Mouse (Mus musculus): Measurements from ENCODE around the gene Lfng. TPM values are rescaled to one million over a fixed set of nuclear protein-coding genes. Genes with fewer than 3 reads are reported as not detected.

Lfng gene
- polyA plus RNA-seq, 1 experiment from 2014 or later, result 15.4 TPM

- peaks cover 14% of the 10 kb centered on the region for H3K4me1 ChIP-seq (replicated peaks; ENCODE audit: control insufficient read depth, insufficient read depth, low read length)
- DNase-seq (ENCODE audit: low spot score), result no peak
- no peak overlapping the region for H3K4me2 ChIP-seq (ENCODE audit: low read length)
- no peaks in the 10 kb centered on the region for H3K9me3 ChIP-seq (ENCODE audit: control insufficient read depth, low read length)
- no peak overlapping the region for H3K4me3 ChIP-seq (ENCODE audit: low read depth, low read length)
- no peak for ATAC-seq (replicated peaks; ENCODE audit: low FRiP score, low TSS enrichment, low read depth)
- no peak overlapping the region for H3K27ac ChIP-seq (ENCODE audit: low read depth)
- no peaks in the 10 kb centered on the region for H3K36me3 ChIP-seq (ENCODE audit: control insufficient read depth, insufficient read depth, low read length)
- H3K27me3 ChIP-seq (replicated peaks; ENCODE audit: control insufficient read depth, insufficient read depth, low read length), result no peaks in the 10 kb centered on the region
- WGBS, result 86% methylated on average over 4 of the region's 4 CpGs
- no peak overlapping the region for H3K9ac ChIP-seq (ENCODE audit: low read length)
Observed at GRCm38 (mm10) chr5:140597787-140598186, 9.3 kb upstream of the Lfng start.

GRCm38 (mm10) chr5:140599939-140600338 lies 7.2 kb upstream of the Lfng start:
- Histone ChIP-seq H3K4me2 (ENCODE audit: low read length) (no peak overlapping the region), H3K4me1 (replicated peaks; ENCODE audit: control insufficient read depth, insufficient read depth, low read length) (peaks cover 14% of the 10 kb centered on the region), H3K4me3 (ENCODE audit: low read depth, low read length) (no peak overlapping the region), H3K9ac (ENCODE audit: low read length) (no peak overlapping the region), H3K36me3 (ENCODE audit: control insufficient read depth, insufficient read depth, low read length) (no peaks in the 10 kb centered on the region), H3K9me3 (ENCODE audit: control insufficient read depth, low read length) (no peaks in the 10 kb centered on the region), H3K27me3 (replicated peaks; ENCODE audit: control insufficient read depth, insufficient read depth, low read length) (peaks cover 5% of the 10 kb centered on the region; the same call in 1 of the 2 replicates), H3K27ac (ENCODE audit: low read depth) (no peak overlapping the region)
- WGBS, result 34% methylated on average over 5 of the region's 5 CpGs
- ATAC-seq (replicated peaks; ENCODE audit: low FRiP score, low TSS enrichment, low read depth), result no peak
- no peak for DNase-seq (ENCODE audit: low spot score)

- WGBS, result 77% methylated on average over 12 of the region's 12 CpGs
- H3K27me3 ChIP-seq (replicated peaks; ENCODE audit: control insufficient read depth, insufficient read depth, low read length), result peaks cover 22% of the 10 kb centered on the region
- no peak for DNase-seq (ENCODE audit: low spot score)
- H3K9ac ChIP-seq (ENCODE audit: low read length), result no peak overlapping the region
- ATAC-seq (replicated peaks; ENCODE audit: low FRiP score, low TSS enrichment, low read depth), result no peak
- H3K27ac ChIP-seq (ENCODE audit: low read depth), result no peak overlapping the region
- H3K4me1 ChIP-seq (replicated peaks; ENCODE audit: control insufficient read depth, insufficient read depth, low read length), result peaks cover 16% of the 10 kb centered on the region
- H3K4me2 ChIP-seq (ENCODE audit: low read length), result no peak overlapping the region
- H3K36me3 ChIP-seq (ENCODE audit: control insufficient read depth, insufficient read depth, low read length), result no peaks in the 10 kb centered on the region
- H3K9me3 ChIP-seq (ENCODE audit: control insufficient read depth, low read length), result no peaks in the 10 kb centered on the region
- no peak overlapping the region for H3K4me3 ChIP-seq (ENCODE audit: low read depth, low read length)
Observed at GRCm38 (mm10) chr5:140601712-140602111, 5.4 kb upstream of the Lfng start.

GRCm38 (mm10) chr5:140602540-140602939 lies 4.6 kb upstream of the Lfng start:
- Histone ChIP-seq H3K9me3 (ENCODE audit: control insufficient read depth, low read length) (no peaks in the 10 kb centered on the region), H3K4me1 (replicated peaks; ENCODE audit: control insufficient read depth, insufficient read depth, low read length) (peaks cover 13% of the 10 kb centered on the region), H3K4me3 (ENCODE audit: low read depth, low read length) (no peak overlapping the region), H3K4me2 (ENCODE audit: low read length) (no peak overlapping the region), H3K36me3 (ENCODE audit: control insufficient read depth, insufficient read depth, low read length) (no peaks in the 10 kb centered on the region), H3K27ac (ENCODE audit: low read depth) (no peak overlapping the region), H3K27me3 (replicated peaks; ENCODE audit: control insufficient read depth, insufficient read depth, low read length) (peaks cover 29% of the 10 kb centered on the region), H3K9ac (ENCODE audit: low read length) (no peak overlapping the region)
- WGBS, result 39% methylated on average over 2 of the region's 2 CpGs
- ATAC-seq (replicated peaks; ENCODE audit: low FRiP score, low TSS enrichment, low read depth) (no peak), DNase-seq (ENCODE audit: low spot score) (no peak)

GRCm38 (mm10) chr5:140604386-140604785 lies 2.7 kb upstream of the Lfng start:
- Histone ChIP-seq H3K36me3 (ENCODE audit: control insufficient read depth, insufficient read depth, low read length) (no peaks in the 10 kb centered on the region), H3K4me1 (replicated peaks; ENCODE audit: control insufficient read depth, insufficient read depth, low read length) (peaks cover 22% of the 10 kb centered on the region), H3K27me3 (replicated peaks; ENCODE audit: control insufficient read depth, insufficient read depth, low read length) (peaks cover 45% of the 10 kb centered on the region), H3K4me3 (ENCODE audit: low read depth, low read length) (no peak overlapping the region), H3K4me2 (ENCODE audit: low read length) (no peak overlapping the region), H3K9me3 (ENCODE audit: control insufficient read depth, low read length) (no peaks in the 10 kb centered on the region), H3K9ac (ENCODE audit: low read length) (no peak overlapping the region), H3K27ac (ENCODE audit: low read depth) (no peak overlapping the region)
- 62% methylated on average over 8 of the region's 8 CpGs for WGBS
- ATAC-seq (replicated peaks; ENCODE audit: low FRiP score, low TSS enrichment, low read depth) (no peak), DNase-seq (ENCODE audit: low spot score) (no peak)

- Histone ChIP-seq H3K4me2 (ENCODE audit: low read length) (no peak overlapping the region), H3K4me3 (ENCODE audit: low read depth, low read length) (no peak overlapping the region), H3K9ac (ENCODE audit: low read length) (no peak overlapping the region), H3K9me3 (ENCODE audit: control insufficient read depth, low read length) (no peaks in the 10 kb centered on the region), H3K36me3 (ENCODE audit: control insufficient read depth, insufficient read depth, low read length) (no peaks in the 10 kb centered on the region), H3K27me3 (replicated peaks; ENCODE audit: control insufficient read depth, insufficient read depth, low read length) (peaks cover 47% of the 10 kb centered on the region), H3K4me1 (replicated peaks; ENCODE audit: control insufficient read depth, insufficient read depth, low read length) (peaks cover 29% of the 10 kb centered on the region), H3K27ac (ENCODE audit: low read depth) (no peak overlapping the region)
- WGBS, result 19% methylated on average over 3 of the region's 3 CpGs
- ATAC-seq (replicated peaks; ENCODE audit: low FRiP score, low TSS enrichment, low read depth) (no peak), DNase-seq (ENCODE audit: low spot score) (no peak)
Observed at GRCm38 (mm10) chr5:140605228-140605627, 1.9 kb upstream of the Lfng start.

- DNase-seq (ENCODE audit: low spot score) (peak; percentile 63), ATAC-seq (replicated peaks; ENCODE audit: low FRiP score, low TSS enrichment, low read depth) (no peak)
- H3K4me1 ChIP-seq (replicated peaks; ENCODE audit: control insufficient read depth, insufficient read depth, low read length), result peaks cover 40% of the 10 kb centered on the region
- no peak overlapping the region for H3K9ac ChIP-seq (ENCODE audit: low read length)
- H3K9me3 ChIP-seq (ENCODE audit: control insufficient read depth, low read length), result no peaks in the 10 kb centered on the region
- peak overlapping the region; percentile 51 for H3K4me2 ChIP-seq (ENCODE audit: low read length)
- peaks cover 47% of the 10 kb centered on the region for H3K27me3 ChIP-seq (replicated peaks; ENCODE audit: control insufficient read depth, insufficient read depth, low read length)
- no peak overlapping the region; the same call in 1 of the 2 replicates for H3K27ac ChIP-seq (ENCODE audit: low read depth)
- WGBS, result 1% methylated on average over 23 of the region's 23 CpGs
- peak overlapping the region; percentile 50 for H3K4me3 ChIP-seq (ENCODE audit: low read depth, low read length)
- H3K36me3 ChIP-seq (ENCODE audit: control insufficient read depth, insufficient read depth, low read length), result no peaks in the 10 kb centered on the region
Observed at GRCm38 (mm10) chr5:140606386-140606785, 734 bp upstream of the Lfng start.

GRCm38 (mm10) chr5:140607836-140608633 lies 915 bp downstream of the Lfng start:
- Histone ChIP-seq H3K36me3 (ENCODE audit: control insufficient read depth, insufficient read depth, low read length) (0 out of 2 replicates have a peak, but pooled peaks cover 2% of the 10 kb centered on the region), H3K4me1 (replicated peaks; ENCODE audit: control insufficient read depth, insufficient read depth, low read length) (peaks cover 50% of the 10 kb centered on the region), H3K4me2 (ENCODE audit: low read length) (peak overlapping the region; percentile 51), H3K9ac (ENCODE audit: low read length) (peak overlapping the region; percentile 53), H3K27me3 (replicated peaks; ENCODE audit: control insufficient read depth, insufficient read depth, low read length) (peaks cover 50% of the 10 kb centered on the region), H3K27ac (ENCODE audit: low read depth) (0 out of 2 replicates have a peak overlapping the region, but pooled peaks have one; percentile 43), H3K9me3 (ENCODE audit: control insufficient read depth, low read length) (no peaks in the 10 kb centered on the region), H3K4me3 (ENCODE audit: low read depth, low read length) (peak overlapping the region; percentile 50)
- 3% methylated on average over 17 of the region's 17 CpGs for WGBS
- DNase-seq (ENCODE audit: low spot score) (peak; percentile 71), ATAC-seq (replicated peaks; ENCODE audit: low FRiP score, low TSS enrichment, low read depth) (no peak)

GRCm38 (mm10) chr5:140608634-140609015 lies 1.5 kb downstream of the Lfng start:
- peak overlapping the region; percentile 48 for H3K9ac ChIP-seq (ENCODE audit: low read length)
- H3K27me3 ChIP-seq (replicated peaks; ENCODE audit: control insufficient read depth, insufficient read depth, low read length), result peaks cover 50% of the 10 kb centered on the region
- H3K4me1 ChIP-seq (replicated peaks; ENCODE audit: control insufficient read depth, insufficient read depth, low read length), result peaks cover 50% of the 10 kb centered on the region
- DNase-seq (ENCODE audit: low spot score), result no peak
- H3K4me3 ChIP-seq (ENCODE audit: low read depth, low read length), result peak overlapping the region; percentile 50
- H3K9me3 ChIP-seq (ENCODE audit: control insufficient read depth, low read length), result no peaks in the 10 kb centered on the region
- ATAC-seq (replicated peaks; ENCODE audit: low FRiP score, low TSS enrichment, low read depth), result no peak
- H3K4me2 ChIP-seq (ENCODE audit: low read length), result peak overlapping the region; percentile 51
- H3K36me3 ChIP-seq (ENCODE audit: control insufficient read depth, insufficient read depth, low read length), result 0 out of 2 replicates have a peak, but pooled peaks cover 2% of the 10 kb centered on the region
- peak overlapping the region; percentile 92; the same call in 1 of the 2 replicates for H3K27ac ChIP-seq (ENCODE audit: low read depth)
- WGBS, result 7% methylated on average over 16 of the region's 16 CpGs

Data from intestine, embryonic 14.5 days (tissue).